Mouse (Mus musculus): ENCODE measurements around the gene Rabgap1l.
"Not testable (repeated sequence)": the region's sequence is repeated elsewhere in the genome, so short reads cannot be mapped to it uniquely, and the experiment has no call there.

Rabgap1l gene

DNA sequence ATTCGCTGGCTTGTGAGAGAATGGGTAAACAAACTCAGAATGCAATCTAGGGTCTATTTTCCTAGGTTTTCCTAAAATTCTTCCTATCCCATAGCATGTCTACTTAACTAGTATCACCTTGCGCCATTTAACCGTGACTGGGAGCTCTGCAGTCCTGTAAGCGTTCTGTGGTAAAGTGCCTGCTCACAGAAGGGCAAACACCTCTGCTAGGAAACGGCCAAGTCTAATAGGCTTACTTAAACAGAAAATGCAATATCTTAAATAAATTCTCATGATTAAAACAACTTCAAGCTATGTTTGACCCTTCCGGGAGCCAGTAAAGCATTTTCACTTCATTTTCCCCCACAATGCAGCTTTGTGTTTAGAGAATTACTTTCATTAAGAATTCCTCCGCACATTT lies 484.5 kb downstream of the Rabgap1l start:
- DNase-seq = no peak

DNA sequence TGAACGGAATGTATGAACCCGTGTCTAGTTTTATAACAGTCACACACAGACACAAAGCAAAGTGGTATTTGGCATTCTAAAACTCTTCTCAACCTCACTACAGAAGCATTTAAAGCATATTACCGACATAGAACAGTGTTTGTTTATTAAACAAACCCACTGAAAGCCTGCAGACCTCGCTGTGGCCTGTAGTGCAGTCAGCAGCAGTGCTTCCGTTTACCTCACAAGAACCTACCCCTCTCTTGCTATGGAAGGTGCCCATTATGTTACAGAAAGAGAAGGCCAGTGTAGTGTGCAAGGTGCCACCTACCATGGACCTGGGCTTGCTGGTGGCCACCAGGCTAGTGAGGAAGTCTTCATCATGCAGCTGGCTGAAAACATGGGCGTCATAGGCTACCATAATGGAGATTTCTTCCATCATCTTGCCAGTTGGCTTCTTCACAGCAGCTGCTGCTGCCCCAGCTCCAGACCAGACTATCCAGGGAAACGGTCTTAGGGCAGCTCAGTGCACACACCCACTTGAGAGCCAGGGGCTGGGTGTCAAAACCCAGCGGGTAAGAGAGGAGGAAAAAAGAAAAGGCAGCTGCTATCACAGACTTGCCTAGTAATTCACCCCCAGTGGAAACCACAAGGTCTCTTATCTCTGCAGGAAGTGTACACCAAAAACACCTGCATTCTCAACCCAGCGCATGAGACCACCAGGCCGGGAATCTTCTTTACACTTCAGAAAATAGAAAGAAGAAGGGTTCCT lies 486.0 kb downstream of the Rabgap1l start:
- DNase-seq = no peak

DNA sequence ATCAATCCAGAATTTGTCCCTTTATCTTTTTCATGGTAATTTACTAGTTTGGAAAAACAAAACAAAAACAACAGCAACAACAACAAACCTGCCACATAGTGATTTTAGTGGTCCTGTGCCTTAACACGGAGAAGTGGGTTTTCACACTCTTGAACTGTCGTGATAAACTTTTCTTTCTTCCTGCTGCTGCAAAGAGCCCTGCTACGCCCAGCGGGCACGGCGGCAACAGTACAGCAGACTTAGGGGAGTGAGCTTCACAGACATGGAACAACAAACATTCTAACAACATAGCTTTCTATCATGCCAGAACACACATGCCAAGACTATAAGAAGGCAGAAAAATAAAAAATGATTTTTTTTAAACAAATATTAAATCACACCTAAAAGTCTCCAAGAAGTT lies 486.7 kb downstream of the Rabgap1l start:
- no peak for DNase-seq

DNA sequence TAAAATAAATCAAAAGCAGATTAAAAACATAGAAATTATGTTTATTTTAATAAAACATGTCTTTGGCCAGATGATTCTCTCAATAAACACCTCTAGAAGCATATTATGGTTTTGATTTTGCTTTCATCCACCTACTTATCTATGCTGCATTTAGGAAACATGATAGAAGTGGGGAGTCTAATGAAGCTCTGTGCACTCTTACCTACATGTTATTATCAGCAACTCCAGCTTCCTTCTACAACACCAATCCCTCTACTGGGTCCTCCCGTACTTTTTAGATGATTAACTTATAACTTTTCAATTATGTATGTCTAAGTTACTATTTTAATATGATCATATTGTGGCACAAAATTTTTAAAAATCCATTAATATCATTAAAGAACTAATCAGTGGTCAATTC lies 487.2 kb downstream of the Rabgap1l start:
- DNase-seq = no peak

DNA sequence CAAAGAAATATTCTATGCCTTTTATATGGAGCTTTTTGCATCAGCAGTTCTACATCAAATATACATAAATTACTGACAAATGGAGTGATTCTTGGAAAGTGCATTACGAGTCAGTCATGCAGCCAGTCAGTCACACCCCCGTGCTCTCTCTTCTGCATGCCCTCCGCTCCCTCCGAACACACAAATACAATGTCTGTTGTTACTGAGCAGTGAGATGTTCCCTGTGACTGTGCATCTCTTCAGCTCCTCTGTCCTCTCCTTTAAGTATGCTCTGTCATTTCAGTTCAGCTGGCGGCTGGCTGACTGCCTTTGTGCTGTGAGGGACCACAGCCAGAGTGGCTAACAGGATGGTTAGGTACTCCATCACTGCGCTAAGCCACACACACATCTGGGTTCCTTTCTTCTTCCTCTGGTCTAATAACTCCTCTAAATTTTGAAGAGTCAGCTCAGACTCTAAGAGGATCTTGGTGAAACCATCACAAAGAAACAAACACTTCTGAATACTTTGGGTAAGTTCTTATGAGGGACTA lies 488.0 kb downstream of the Rabgap1l start:
- no peak for DNase-seq

DNA sequence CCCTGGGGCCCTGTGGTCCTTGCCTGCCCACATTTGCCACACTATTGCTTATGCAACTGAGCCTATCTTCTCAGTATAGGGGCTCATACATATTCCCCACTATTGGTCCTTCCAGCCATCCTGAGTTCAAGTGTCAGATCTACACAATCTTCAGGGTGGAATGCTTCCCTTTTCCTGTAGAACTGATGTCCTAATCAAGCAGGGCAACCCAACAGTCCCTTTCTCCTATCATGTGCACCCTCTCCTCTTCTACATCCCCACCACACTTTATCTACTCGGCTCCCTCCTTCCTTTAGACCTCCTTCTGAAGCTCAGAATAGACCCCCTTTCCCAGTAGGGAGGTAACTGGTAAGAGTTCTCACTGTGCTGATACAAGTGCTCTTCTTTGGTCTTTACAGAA lies 490.7 kb downstream of the Rabgap1l start:
- DNase-seq = no peak

DNA sequence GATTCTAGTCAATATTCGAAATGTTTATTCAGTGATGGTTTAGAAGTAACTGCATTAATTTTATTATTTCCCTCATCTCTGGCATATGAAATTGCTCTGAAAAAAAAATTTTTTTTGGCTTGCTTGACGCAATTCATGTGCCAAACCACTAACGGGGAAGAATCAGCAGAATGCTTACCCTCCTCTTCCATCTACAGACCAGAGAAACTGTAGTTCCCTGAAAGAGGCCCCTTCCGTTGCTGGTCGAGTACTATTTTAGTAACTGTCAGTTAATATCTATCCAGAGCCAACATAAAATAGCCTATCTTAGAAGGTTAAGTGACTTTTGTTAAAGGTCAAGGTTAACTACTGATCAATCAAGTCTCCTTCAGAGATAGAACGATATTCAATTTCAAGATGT lies 491.9 kb downstream of the Rabgap1l start:
- no peak for DNase-seq

DNA sequence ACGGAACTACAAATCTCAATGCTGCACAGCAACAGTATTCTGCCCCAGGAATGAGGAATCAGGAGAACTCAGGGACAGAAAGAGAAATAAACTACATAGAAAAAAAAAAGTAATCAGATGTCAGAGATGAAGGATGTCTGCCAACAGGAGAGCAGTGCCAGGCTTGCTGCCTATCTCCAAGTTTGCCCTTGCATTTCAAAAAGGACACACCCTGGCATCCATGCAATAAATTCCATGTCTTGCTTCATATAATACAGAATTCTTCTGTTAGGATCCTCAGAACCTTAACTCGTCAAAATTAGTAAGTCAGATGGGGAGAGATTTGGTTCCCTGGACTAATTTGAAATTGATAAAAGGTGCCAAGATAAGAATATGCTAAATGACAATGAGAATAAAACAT lies 492.3 kb downstream of the Rabgap1l start:
- DNase-seq = peak in 1 of 2 experiments; percentile 20

DNA sequence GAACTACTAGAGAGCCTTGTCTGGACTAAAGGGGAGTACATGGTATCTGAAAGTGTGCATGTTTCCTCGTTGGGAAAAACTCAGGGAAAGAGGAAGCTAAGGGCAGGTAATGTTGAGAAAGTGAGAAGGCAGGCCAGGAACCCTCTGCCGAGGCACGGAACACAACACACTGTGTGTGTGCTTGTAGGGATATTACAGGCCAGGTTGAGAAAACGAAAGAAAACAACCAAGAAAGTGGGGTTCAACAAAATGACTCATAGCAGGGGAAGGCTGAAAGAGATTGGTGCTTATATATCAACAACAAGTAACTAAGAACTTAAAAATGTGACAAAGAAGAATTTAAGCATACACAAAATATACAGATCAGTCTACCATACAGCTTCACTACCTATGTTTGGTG lies 493.0 kb downstream of the Rabgap1l start:
- DNase-seq = no peak

DNA sequence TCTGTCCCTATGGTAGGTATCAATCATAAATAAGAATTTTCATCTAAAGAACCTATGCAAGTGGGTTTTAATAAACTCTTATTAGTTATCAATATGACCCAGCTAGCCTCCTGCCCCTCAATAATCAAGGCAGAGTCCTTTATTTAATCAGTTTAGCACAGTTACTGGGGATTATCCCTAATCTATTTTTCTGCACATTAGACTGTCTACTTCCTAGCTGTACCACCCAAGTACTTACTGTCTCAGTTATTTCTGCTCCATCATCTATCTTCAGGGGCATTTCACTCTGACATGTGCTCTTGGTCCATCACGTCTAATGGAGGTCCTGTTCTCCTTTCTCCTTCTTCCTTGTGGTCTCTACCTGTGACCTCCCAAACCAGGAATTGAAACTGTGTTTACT lies 494.1 kb downstream of the Rabgap1l start:
- DNase-seq = no peak

DNA sequence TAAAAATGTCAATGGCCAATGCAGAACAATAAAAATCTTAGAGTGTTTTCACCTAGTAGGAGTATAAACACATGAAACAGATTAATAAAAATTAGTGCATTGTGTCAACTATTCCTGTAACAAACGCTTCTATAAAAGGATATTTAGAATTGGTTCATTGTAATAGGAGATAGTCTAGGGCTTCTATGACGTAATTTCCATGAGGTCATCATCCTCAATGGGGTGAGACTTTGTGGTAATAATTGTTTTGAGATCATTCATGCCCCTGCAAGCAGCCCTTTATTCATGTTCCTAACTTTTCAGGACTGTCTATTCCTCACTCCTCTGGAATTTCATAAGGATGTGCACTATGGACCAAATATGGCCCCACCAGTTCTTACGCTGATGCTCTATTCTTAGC lies 495.3 kb downstream of the Rabgap1l start:
- DNase-seq = no peak

DNA sequence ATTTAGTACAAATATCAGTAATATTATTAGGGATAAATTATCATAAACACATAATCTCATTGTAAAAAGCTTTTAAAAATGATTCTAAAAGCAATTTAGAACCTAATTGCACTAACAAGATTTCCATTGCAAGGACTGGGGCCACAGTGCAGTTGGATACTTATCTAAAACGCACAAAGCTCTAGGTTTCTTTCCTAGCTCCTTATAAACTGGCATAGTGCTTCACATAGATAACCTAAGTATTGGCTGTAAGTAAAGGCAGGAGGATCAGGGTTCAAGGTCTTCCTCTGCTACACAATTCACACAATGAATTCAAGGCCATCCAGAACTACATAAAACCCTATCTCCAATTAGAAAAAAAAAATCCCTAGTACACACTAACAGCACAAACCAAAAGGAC lies 497.7 kb downstream of the Rabgap1l start:
- DNase-seq = no peak

DNA sequence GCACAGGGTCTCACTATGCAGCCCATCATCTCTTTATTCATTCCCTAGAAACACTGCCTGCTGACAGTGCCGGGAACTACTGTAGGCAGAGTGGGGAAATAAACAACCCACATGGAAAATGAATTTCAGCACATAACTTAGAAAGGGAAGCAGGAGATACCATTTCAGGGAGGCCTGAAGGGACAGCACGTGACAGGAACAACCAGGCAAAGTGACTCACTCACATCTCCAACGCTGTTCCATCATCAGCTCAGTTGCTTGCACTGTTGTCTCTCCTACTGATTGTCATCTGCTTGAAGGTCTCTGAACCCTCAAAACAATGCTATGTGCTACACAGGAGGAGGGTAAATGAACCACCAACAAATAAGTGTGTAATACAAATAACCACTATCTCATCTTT lies 499.5 kb downstream of the Rabgap1l start:
- no peak for DNase-seq

DNA sequence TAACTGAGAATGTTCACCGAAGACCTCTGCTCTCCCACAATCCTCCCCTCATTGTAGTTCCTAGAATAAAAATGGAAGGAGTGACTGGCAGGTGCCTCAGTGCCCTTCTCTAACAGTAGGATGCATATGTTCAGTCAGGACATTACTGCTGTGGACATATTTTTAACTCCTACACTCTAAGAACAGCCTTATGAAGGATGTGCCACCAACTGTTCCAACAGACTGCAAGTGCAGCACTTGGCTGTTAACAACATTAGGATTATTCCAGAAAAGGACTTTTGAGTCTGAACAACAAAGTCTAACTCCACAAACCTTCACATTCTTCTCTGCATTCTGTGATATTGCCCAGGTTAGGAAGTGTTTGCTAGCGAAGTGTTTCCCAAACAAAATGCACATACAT lies 501.0 kb downstream of the Rabgap1l start:
- no peak for DNase-seq

DNA sequence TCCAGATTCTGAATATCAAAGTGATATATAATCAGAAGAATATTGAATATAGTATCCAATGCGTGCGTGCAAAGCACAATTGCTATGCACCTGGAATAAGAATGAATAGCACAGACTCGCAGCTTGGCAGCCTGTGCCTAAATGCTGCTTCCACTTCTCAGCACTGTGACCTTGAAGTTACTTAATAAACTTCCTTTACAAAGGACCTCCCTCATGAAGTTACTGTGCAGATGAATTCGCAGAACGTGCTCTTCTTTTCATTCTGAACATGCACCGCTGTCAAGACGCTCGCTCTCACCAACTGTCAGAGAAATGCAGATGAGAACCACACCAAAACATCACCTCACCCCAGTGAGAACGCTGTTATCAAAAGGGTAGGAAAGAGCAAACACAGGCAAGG lies 502.8 kb downstream of the Rabgap1l start:
- DNase-seq = no peak

DNA sequence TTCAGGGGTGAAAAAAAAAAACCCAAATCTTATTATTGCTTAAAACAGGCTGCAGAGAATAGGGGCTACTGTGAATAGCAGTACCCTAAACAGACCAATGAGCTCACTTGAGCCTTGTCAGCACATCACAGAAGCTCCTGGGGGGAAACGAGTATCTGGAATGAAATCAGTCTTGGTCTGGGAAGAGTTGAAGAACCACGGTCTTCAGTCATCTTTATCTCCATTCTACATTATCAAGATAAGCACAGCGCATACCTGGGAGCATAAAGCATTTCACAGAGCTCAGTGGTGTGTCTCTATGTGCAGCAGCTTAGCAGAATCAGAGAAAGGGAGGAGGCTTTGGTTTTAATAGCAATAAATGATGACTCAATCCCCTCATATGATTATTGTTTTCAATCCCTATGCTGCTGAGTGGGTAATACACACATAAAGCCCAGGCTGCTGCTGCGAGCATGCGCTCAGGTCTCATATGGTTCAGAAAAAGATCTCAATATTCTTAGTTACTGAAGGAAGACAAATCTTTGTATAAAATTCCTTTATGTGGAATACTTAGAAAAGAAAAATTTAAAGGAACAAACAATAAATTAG lies 505.9 kb downstream of the Rabgap1l start:
- DNase-seq = peak in 1 of 2 experiments; percentile 44

DNA sequence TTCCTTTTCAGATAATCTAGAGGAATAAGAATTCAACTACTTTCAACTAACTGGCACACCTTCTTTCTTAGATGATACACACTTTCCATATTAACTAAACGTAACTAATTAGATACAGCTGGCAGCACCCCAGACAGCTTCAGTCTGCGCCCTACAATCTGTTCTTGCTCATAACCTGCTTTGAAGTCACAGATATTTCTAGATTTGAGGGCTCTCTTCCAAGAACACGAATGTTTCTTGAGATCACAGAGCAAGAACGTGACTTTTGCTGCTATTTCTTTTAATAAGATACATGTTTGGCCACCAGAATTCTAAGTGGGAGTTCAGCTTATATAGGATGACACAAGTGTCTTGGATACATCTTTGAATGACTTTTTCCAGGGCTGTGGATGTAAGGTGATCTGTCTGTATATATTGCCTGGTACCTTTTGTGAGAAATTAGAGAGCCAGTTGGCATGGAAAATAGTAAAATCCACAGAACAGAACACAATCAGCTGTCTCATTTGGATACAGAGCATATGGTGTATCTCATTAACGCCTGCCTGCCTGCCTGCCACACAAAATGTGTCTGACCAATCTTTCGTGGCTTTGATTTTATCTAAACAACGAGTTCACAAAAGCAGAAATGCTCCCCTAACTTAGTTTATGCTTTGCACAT lies 506.5 kb downstream of the Rabgap1l start:
- DNase-seq = peak; percentile 53 to 73

DNA sequence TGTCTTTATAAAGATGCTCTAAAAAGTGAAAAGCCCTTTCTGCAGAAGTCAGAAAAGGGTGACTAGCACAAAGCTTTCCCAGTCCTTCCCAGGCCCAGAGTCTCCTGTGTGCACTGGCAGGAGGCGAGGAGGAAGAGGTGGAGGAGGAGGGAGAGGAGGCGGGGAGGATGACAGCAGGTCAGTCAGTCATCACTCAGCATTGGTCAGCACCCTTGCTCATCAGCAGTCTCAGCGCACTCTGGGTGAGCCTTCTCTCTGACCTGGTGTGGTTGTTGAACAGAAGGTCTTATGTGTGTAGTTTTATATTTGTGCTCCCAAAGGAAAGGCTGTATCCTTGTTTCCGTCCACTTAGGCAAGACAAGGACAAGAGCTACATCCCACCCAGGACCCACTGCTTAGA lies 508.8 kb downstream of the Rabgap1l start:
- DNase-seq = peak in 1 of 2 experiments; percentile 44

DNA sequence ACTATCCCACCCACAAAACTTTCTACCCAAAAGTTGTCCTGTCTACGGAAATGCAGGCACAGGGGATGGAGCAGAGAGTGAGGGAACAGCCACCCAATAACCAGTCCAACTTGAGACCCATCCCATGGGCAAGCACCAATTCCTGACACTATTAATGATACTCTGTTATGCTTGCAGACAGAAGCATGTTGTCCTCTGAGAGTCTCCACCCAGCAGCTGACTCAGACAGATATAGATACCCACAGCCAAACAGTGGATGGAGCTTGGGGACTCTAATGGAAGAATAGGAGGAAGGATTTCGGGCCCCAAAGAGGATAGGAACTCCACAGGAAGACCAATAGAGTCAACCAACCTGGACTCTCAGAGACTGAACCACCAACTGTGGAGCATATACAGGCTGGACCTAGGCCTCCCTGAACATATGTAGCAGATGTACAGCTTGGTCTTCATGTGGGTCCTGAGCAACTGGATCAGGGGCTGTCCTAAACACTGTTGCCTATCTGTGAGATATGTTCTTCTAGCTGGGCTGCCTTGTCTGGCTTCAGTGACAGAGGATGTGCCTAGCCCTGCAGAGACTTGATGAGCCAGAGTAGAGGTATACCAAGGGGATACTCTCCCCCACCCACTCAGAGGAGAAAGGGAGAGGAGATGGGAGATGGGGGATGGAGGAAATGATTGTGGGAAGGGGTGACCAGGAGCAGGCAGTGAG lies 510.7 kb downstream of the Rabgap1l start:
- DNase-seq = not testable (repeated sequence)

DNA sequence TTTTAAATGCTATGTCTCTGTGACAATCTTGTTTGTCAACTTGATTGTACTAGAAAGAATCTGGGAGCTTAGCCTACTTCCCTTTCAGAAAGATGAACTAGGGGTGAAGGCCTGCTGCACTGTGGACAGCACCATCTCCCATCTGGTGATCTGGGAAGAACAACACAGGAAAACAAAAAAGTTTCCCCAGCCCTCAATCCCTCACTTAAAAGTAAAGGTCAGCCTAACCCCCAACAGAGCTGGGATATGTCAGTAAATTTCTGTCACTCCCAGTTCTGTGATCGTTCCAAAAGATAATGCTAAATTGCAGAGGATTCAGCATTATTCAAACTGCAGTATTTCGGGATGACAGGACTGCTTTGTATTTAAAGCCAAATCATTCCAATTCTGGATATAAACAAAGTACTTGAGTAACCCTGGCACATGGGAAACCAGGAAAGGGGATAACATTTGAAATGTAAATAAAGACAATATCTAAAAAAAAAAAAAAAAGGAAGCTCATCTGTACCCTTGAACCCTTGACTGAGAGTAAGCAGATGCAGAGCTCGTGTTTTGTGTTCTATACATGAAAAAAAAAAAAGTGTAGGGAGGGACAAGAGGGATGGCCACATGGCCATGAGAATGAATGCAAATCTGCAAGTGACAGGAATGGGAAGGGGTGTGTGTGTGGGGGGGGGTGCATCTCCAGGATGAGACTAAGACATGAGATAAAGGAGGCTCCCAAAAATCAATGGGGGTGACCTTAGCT lies 511.5 kb downstream of the Rabgap1l start:
- DNase-seq = no peak

DNA sequence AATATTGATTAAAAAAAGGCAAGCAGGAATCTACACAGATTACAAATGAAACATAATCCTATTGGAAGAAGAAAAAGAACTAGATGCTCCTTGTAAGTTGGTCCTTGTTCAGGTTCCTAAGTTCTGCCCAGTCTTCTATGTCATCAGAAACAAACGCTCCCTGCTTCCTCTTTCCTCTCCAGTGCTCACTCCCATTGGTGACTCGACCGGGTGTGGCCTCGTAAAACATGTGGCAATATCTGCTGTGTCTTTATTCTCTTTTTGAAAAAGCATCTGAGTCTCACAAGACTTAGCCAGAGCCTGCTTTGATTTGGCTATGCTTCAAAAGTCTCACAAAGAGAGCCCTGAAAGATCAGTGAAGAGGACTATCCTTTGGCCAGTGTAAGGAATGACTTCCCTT lies 512.4 kb downstream of the Rabgap1l start:
- no peak for DNase-seq

DNA sequence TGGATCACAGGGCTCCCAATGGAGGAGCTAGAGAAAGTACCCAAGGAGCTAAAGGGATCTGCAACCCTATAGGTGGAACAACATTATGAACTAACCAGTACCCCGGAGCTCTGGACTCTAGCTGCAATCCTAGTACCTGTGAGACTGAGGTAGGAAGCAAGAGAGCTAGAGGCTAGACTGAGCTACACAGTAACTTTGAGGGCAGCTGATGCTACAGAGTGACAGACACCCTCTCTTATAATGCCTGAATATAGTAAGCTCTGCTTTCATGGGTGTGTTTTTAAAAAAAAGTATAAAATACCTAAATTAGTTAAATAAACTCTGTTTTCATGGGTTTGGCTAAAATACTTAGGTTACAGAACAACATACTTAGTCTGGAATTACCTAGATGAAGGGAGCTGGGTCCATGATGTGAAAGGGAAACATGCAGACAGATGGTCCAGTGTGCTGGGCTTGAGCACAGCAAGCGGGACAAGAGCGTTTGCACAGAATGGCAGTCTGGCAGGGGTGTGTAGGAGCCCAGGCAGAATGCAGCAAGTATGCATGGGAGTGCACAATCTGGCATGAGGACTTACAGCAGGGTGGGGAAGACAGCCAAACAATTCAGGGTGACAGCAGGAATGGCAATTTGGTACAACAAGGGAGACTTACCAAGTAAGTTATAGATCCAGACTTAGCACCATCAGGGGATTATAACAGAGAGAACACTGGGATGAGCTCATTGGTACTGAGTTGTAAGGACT lies 514.9 kb downstream of the Rabgap1l start:
- peak; percentile 81 to 84 for DNase-seq

Measured in cerebellum, postnatal 25 days (tissue).